Comparison of ENCODE assay signal across 8 mouse cellular contexts in genomic region chr2:155774927-155775684, GRCm38 (mm10). TPM values are rescaled to one million over a fixed set of nuclear protein-coding genes. Genes with fewer than 3 reads are reported as not detected.
A peak's percentile ranks its signal among the peaks of the same experiment; 100 is the strongest.
DNase-seq lines count a peak whose midpoint lies in the region; ATAC-seq lines count a peak whose summit lies in the region.

Gene Mmp24 (plus strand): TSS chr2:155775342.

- no peaks in the 10 kb centered on the region for H3K36me3 ChIP-seq in neural tube, embryonic 13.5 days

- no peaks in the 10 kb centered on the region for H3K9me3 ChIP-seq in neural tube, embryonic 13.5 days

- peaks cover 31% of the 10 kb centered on the region for H3K27me3 ChIP-seq in neural tube, embryonic 13.5 days

- DNase-seq in embryo, embryonic 9.5 days (ENCODE audit: extremely low spot score): peak; percentile 1
- DNase-seq in embryo, embryonic 11 days: no peak
- DNase-seq in right cerebral cortex, postnatal 4 days: peak; percentile 30
- no peak for DNase-seq in right cerebral cortex, postnatal 36 days (ENCODE audit: low spot score in 2 of 2)
- no peak for DNase-seq in left cerebral cortex, postnatal 25 days (ENCODE audit: low spot score in 2 of 2)
- DNase-seq in gastrocnemius, postnatal 10 days: no peak
- no peak for DNase-seq in adrenal gland, adult 8-10 months

- peaks cover 50% of the 10 kb centered on the region for H3K4me1 ChIP-seq in neural tube, embryonic 13.5 days (replicated peaks)

- peak within 1 kb of the TSS; percentile 92 for H3K9ac ChIP-seq in neural tube, embryonic 13.5 days

- WGBS in neural tube, embryonic 13.5 days: 2% methylated on average over 38 of the region's 100 CpGs

- ATAC-seq in neural tube, embryonic 13.5 days (ENCODE audit: low read depth): no peak

- peak within 1 kb of the TSS; percentile 93 for H3K27ac ChIP-seq in neural tube, embryonic 13.5 days (replicated peaks)

- peak within 1 kb of the TSS; percentile 69 for H3K4me2 ChIP-seq in neural tube, embryonic 13.5 days

- intact Hi-C loops in left cerebral cortex, postnatal 25 days (cut with DNase I): loop anchor here (5.0 kb wide), 1 partner anchor 37 kb away; no protein-coding TSS in a partner anchor

- peak within 1 kb of the TSS; percentile 81 for H3K4me3 ChIP-seq in neural tube, embryonic 13.5 days

RNA-seq across cellular contexts. Expression of gene Mmp24, which starts in this region (rescaled TPM):
- total RNA-seq in left cerebral cortex, postnatal 25 days (2021): 10 to 100 TPM; 37.2 to 38.8 TPM
- polyA plus RNA-seq in neural tube, embryonic 13.5 days (2015; fragmentation: Nextera tagmentation; extraction: Ambion mirVana): 11.7 and 12.2 TPM in 2 replicates
- total RNA-seq in gastrocnemius, postnatal 10 days (2021): under 1 TPM in 1 of 2 experiments, not detected in 1; 0.11 TPM
- 1 to 10 TPM; 1.2 to 4.5 (median 2.6) TPM for total RNA-seq in adrenal gland, adult 8-10 months (2022)

Comparison
In these comparisons a context has a peak if more than half of its experiments do, and no peak if none do; other contexts are left out.
1. RNA of gene Mmp24 (total RNA-seq): 37.2 to 38.8 TPM in left cerebral cortex, postnatal 25 days; 1.2 to 4.5 TPM in adrenal gland, adult 8-10 months and 0.11 TPM in gastrocnemius, postnatal 10 days; every median in the first group is over 4 times any median in the second.
2. DNase-seq: peak in embryo, embryonic 9.5 days (single experiment) and right cerebral cortex, postnatal 4 days (single experiment); none in embryo, embryonic 11 days (single experiment), right cerebral cortex, postnatal 36 days (0 of 2), left cerebral cortex, postnatal 25 days (0 of 2), gastrocnemius, postnatal 10 days (single experiment) and adrenal gland, adult 8-10 months (single experiment).